ENCODE assay signal across 11 mouse cellular contexts in genomic region chr4:102840062-102840798, GRCm38 (mm10).
DNase-seq lines count a peak whose midpoint lies in the region; ATAC-seq lines count a peak whose summit lies in the region.
"Had no signal": no experiment of that assay in that cellular context is flagged by ENCODE, and none has a peak within 500 bp of the region (broad histone marks: within the 10 kb centered on the region; RNA-seq: fewer than 3 reads in every experiment).

No protein-coding gene starts in this region.

- WGBS in forebrain, embryonic 15.5 days: 64% methylated on average over 7 of the region's 7 CpGs
- WGBS in forebrain, embryonic 10.5 days: 89% methylated on average over 7 of the region's 7 CpGs
- WGBS in neural tube, embryonic 13.5 days: 83% methylated on average over 7 of the region's 7 CpGs
- WGBS in liver, embryonic 13.5 days (ENCODE audit: insufficient replicate concordance): 63% methylated on average over 7 of the region's 7 CpGs

- no peaks in the 10 kb centered on the region for H3K27me3 ChIP-seq in forebrain, embryonic 15.5 days
- no peaks in the 10 kb centered on the region for H3K27me3 ChIP-seq in forebrain, embryonic 10.5 days (ENCODE audit: poor library complexity, severe bottlenecking)
- no peaks in the 10 kb centered on the region for H3K27me3 ChIP-seq in neural tube, embryonic 13.5 days
- no peaks in the 10 kb centered on the region for H3K27me3 ChIP-seq in liver, embryonic 13.5 days
- H3K27me3 ChIP-seq: hindbrain, embryonic 12.5 days had no signal

- ATAC-seq in forebrain, embryonic 15.5 days (replicated peaks): 0 out of 2 replicates have a peak, but pooled peaks have one; percentile 15
- ATAC-seq in neural tube, embryonic 13.5 days (ENCODE audit: low read depth): no peak
- peak; percentile 62 for ATAC-seq in liver, embryonic 13.5 days (ENCODE audit: low read depth)
- ATAC-seq in megakaryocyte-erythroid progenitor cell, adult 5-6 weeks (replicated peaks; ENCODE audit: low FRiP score, low TSS enrichment, poor library complexity, severe bottlenecking): no peak

- H3K4me2 ChIP-seq in forebrain, embryonic 15.5 days (replicated peaks): no peak overlapping the region
- H3K4me2 ChIP-seq in neural tube, embryonic 13.5 days: no peak overlapping the region
- H3K4me2 ChIP-seq in liver, embryonic 13.5 days: no peak overlapping the region
- H3K4me2 ChIP-seq: hindbrain, embryonic 12.5 days had no signal

- H3K4me3 ChIP-seq in forebrain, embryonic 15.5 days: no peak overlapping the region
- H3K4me3 ChIP-seq in forebrain, embryonic 10.5 days: no peak overlapping the region
- no peak overlapping the region for H3K4me3 ChIP-seq in neural tube, embryonic 13.5 days
- no peak overlapping the region for H3K4me3 ChIP-seq in liver, embryonic 13.5 days (replicated peaks)
- H3K4me3 ChIP-seq: erythroblast, embryonic 14.5 days; hindbrain, embryonic 12.5 days had no signal

- H3K9ac ChIP-seq in forebrain, embryonic 15.5 days (replicated peaks): no peak overlapping the region
- no peak overlapping the region for H3K9ac ChIP-seq in neural tube, embryonic 13.5 days
- H3K9ac ChIP-seq in liver, embryonic 13.5 days: no peak overlapping the region
- H3K9ac ChIP-seq: hindbrain, embryonic 12.5 days had no signal

- H3K4me1 ChIP-seq in forebrain, embryonic 15.5 days: peaks cover 18% of the 10 kb centered on the region
- no peaks in the 10 kb centered on the region for H3K4me1 ChIP-seq in forebrain, embryonic 10.5 days
- peaks cover 14% of the 10 kb centered on the region for H3K4me1 ChIP-seq in neural tube, embryonic 13.5 days (replicated peaks)
- H3K4me1 ChIP-seq in liver, embryonic 13.5 days (replicated peaks): no peaks in the 10 kb centered on the region
- H3K4me1 ChIP-seq: hindbrain, embryonic 12.5 days had no signal

- no peak for DNase-seq in forebrain, embryonic 10.5 days (ENCODE audit: extremely low spot score, low spot score)
- no peak for DNase-seq in neural tube, embryonic 10.5 days (ENCODE audit: extremely low spot score, low spot score)
- DNase-seq in liver, embryonic 13.5 days: no peak
- DNase-seq in natural killer cell, adult 2 months (ENCODE audit: low spot score in 2 of 2): no peak
- no peak for DNase-seq in yolk sac, embryonic 10.5 days (ENCODE audit: low spot score)
- DNase-seq: B cell, adult 2 months had no signal

- H3K27ac ChIP-seq in forebrain, embryonic 15.5 days (replicated peaks): peak overlapping the region; percentile 64
- H3K27ac ChIP-seq in forebrain, embryonic 10.5 days: no peak overlapping the region
- peak overlapping the region; percentile 35; the same call in 1 of the 2 replicates for H3K27ac ChIP-seq in neural tube, embryonic 13.5 days (replicated peaks)
- peak overlapping the region; percentile 55 for H3K27ac ChIP-seq in liver, embryonic 13.5 days
- H3K27ac ChIP-seq: hindbrain, embryonic 12.5 days had no signal

- no peaks in the 10 kb centered on the region for H3K9me3 ChIP-seq in forebrain, embryonic 15.5 days
- H3K9me3 ChIP-seq in forebrain, embryonic 10.5 days: no peaks in the 10 kb centered on the region
- H3K9me3 ChIP-seq in neural tube, embryonic 13.5 days: no peaks in the 10 kb centered on the region
- H3K9me3 ChIP-seq in liver, embryonic 13.5 days (replicated peaks): no peaks in the 10 kb centered on the region
- H3K9me3 ChIP-seq: hindbrain, embryonic 12.5 days had no signal

- H3K36me3 ChIP-seq in forebrain, embryonic 15.5 days: no peaks in the 10 kb centered on the region
- H3K36me3 ChIP-seq in forebrain, embryonic 10.5 days (replicated peaks): no peaks in the 10 kb centered on the region
- no peaks in the 10 kb centered on the region for H3K36me3 ChIP-seq in neural tube, embryonic 13.5 days
- no peaks in the 10 kb centered on the region for H3K36me3 ChIP-seq in liver, embryonic 13.5 days
- H3K36me3 ChIP-seq: hindbrain, embryonic 12.5 days had no signal

Comparison
In these comparisons a context has a peak if more than half of its experiments do, and no peak if none do; other contexts are left out.
1. ATAC-seq: peak in forebrain, embryonic 15.5 days (single experiment) and liver, embryonic 13.5 days (single experiment); none in neural tube, embryonic 13.5 days (single experiment) and megakaryocyte-erythroid progenitor cell, adult 5-6 weeks (single experiment).